Mouse (Mus musculus) embryonic facial prominence, embryonic 11.5 days (tissue): ENCODE data around the gene Oprl1. TPM values are rescaled to one million over a fixed set of nuclear protein-coding genes. Genes with fewer than 3 reads are reported as not detected.
A peak's percentile ranks its signal among the peaks of the same experiment; 100 is the strongest.

Experiments
- ATAC-seq: fragments of 200-750 bp; cut with Nextera tagmentation; replicated peaks from 2 replicates; pipeline ENCODE4 v1.8.0; 2017; ENCODE audit warnings: low read depth; ENCODE audit not compliant: insufficient number of reproducible peaks, low FRiP score, low TSS enrichment
- DNase-seq: peaks from one replicate; pipeline ENCODE4 v3.0.0-alpha.2; 2015; ENCODE audit warnings: low spot score
- H3K27ac ChIP-seq: fragments of 300-500 bp; sonication (generic); replicated peaks from 2 replicates; pipeline ENCODE4 v1.5.1; 2014; ENCODE audit warnings: mild to moderate bottlenecking, low read depth, low read length, control low read depth
- H3K27me3 ChIP-seq: fragments of 300-500 bp; sonication (generic); 2 replicates; pipeline ENCODE4 v1.6.1; 2014; ENCODE audit warnings: mild to moderate bottlenecking, low read length, moderate library complexity, mixed read lengths; ENCODE audit not compliant: control insufficient read depth, insufficient read depth
- H3K36me3 ChIP-seq: fragments of 300-500 bp; sonication (generic); replicated peaks from 2 replicates; pipeline ENCODE4 v1.6.1; 2014; ENCODE audit warnings: low read depth, mild to moderate bottlenecking, low read length, moderate library complexity, mixed read lengths; ENCODE audit not compliant: control insufficient read depth, insufficient read depth
- H3K4me1 ChIP-seq: fragments of 300-500 bp; sonication (generic); 2 replicates; pipeline ENCODE4 v1.6.1; 2014; ENCODE audit warnings: low read length, mixed read lengths; ENCODE audit not compliant: control insufficient read depth, insufficient read depth
- H3K4me2 ChIP-seq: fragments of 300-500 bp; sonication (generic); 2 replicates; pipeline ENCODE4 v1.6.1; 2014; ENCODE audit warnings: low read depth, mild to moderate bottlenecking, control low read depth, low read length, moderate library complexity
- H3K4me3 ChIP-seq: fragments of 300-500 bp; sonication (generic); 2 replicates; pipeline ENCODE4 v1.5.1; 2014; ENCODE audit warnings: low read depth, low read length, control low read depth
- H3K9ac ChIP-seq: fragments of 300-500 bp; sonication (generic); replicated peaks from 2 replicates; pipeline ENCODE4 v1.6.1; 2014; ENCODE audit warnings: mild to moderate bottlenecking, control low read depth, low read length
- H3K9me3 ChIP-seq: fragments of 300-500 bp; sonication (generic); replicated peaks from 2 replicates; pipeline ENCODE4 v1.6.1; 2016; ENCODE audit warnings: mild to moderate bottlenecking, low read length, inconsistent platforms, mixed read lengths; ENCODE audit not compliant: control insufficient read depth
- WGBS: fragments of 180-500 bp; shearing (Covaris S2); extraction: QIAGEN DNeasy Blood & Tissue Kit; methylation state at CpG from one replicate; pipeline ENCODE4 v1.1.7; 2014; 5-methylcytosine and 5-hydroxymethylcytosine counted together
- polyA plus RNA-seq: library from polyadenylated mRNA; unstranded; fragments of >200 nt; fragmentation: Nextera tagmentation; extraction: Ambion mirVana; gene quantifications from 2 replicates; pipeline ENCODE4 v1.2.1, GENCODE M21; 2014

Gene Oprl1
- polyA plus RNA-seq, 1 experiment from 2014 or later, result 4.6 TPM

DNA sequence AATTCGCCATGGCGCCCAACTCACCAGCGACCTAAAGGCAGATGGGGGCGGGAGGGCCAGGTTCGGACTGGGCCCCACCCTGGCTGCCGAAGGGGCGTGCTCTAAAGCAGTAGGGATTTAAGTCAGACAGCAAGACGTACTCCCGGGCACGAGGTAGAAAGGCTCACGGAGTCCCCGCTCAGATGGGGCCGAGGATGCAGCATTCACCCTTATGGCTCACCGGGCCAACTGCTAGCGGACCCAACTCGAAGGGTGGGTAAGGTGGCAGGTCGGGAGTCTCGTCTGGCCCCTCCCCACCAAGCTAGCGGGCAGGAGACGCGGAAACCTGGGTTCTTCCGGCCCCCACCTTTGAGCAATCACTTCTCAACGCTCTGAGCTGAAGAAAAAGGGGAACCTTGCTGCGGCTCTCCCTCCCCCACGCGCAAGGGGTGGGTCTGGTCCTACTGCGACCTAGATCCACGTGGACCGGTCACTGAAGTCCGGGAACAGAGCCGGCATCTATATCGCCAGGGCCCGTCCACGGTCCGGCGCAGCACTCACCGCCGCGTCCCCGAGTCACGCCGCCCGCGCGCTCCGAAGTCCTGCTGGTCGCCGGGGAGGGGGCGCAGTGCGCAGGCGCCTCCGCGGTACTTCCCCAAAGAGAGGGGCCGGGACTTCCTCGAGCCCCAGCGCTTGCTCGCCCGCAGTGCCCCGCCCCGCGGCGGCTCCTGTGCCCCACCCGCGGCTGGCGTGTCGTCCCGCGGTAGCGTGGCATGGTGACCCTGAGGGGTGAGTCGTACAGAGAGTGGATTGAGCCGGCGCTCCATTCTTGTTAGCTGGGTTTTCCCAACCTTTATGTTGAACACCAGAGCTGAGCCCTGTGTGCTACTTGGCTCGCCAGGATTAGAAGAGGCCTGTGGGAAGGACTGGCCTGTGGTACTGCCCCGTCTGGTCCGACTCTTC is 21.2 kb upstream of the Oprl1 start, which contains the start of gene Rgs19:
Rgs19 (minus strand) TSS at position 639 of the 942 bp plus-strand sequence.
- WGBS, result under 1% methylated on average over 75 of the region's 75 CpGs
- DNase-seq, result peak; percentile 81

DNA sequence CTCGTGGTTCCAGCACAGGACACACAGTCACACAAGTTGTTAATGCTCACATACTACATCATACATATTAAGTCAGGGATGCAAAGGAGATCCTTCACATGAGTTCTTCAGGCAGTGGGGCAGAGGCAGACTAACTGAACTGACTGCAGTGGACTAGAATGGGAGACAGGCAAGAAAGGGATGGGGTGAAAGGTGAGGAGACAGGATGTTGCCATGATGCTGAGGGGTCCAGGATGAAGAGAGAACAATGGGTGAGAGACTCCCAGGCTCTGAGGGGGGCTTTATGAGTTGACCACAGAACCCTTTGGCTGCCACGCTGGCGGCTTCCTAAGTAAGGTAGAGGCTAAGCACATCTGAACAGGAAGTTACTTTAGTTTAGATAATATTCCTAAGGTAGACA is 20.2 kb upstream of the Oprl1 start:
- no peak for DNase-seq
- no peak overlapping the region for H3K9ac ChIP-seq
- no peak overlapping the region for H3K4me2 ChIP-seq
- no peak overlapping the region for H3K27ac ChIP-seq
- H3K4me1 ChIP-seq, result no peaks in the 10 kb centered on the region; the same call in 1 of the 2 replicates
- no peaks in the 10 kb centered on the region for H3K36me3 ChIP-seq
- H3K4me3 ChIP-seq, result no peak overlapping the region
- no peaks in the 10 kb centered on the region for H3K9me3 ChIP-seq
- 85% methylated on average over 3 of the region's 3 CpGs for WGBS
- no peaks in the 10 kb centered on the region for H3K27me3 ChIP-seq
- ATAC-seq, result no peak

More for the DNA sequence above, 21.2 kb upstream of the Oprl1 start, which contains the start of gene Rgs19:
- Histone ChIP-seq H3K27me3 (no peaks in the 10 kb centered on the region), H3K4me2 (peak within 1 kb of the TSS; percentile 92), H3K4me1 (no peaks in the 10 kb centered on the region; the same call in 1 of the 2 replicates), H3K36me3 (no peaks in the 10 kb centered on the region), H3K9ac (peak within 1 kb of the TSS; percentile 89), H3K4me3 (peak within 1 kb of the TSS; percentile 70), H3K27ac (peak within 1 kb of the TSS; percentile 41; the same call in 1 of the 2 replicates), H3K9me3 (no peaks in the 10 kb centered on the region)
- ATAC-seq, result peak; percentile 80

DNA sequence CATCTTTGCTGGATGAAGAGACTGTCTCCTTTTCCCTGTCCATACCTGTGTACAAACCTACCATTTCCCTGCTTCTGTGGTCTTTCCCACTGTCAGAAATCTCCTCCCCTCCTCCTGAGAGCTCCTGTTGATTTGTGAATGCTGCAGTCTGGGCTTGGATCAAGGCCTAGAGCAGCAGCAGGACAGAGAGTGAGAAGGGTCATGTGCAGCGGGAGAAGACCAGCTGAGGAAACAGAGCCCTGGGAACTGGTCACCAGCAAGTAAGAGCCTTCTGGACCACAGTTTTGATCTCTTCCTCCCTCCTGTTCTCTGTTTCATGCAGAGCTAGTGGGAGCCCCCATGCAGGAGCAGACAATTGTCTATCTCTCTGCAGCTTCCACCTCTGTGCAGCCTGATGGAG is 19.0 kb upstream of the Oprl1 start:
- Histone ChIP-seq H3K4me3 (no peak overlapping the region), H3K4me2 (no peak overlapping the region), H3K27ac (no peak overlapping the region), H3K9ac (no peak overlapping the region), H3K36me3 (no peaks in the 10 kb centered on the region), H3K9me3 (no peaks in the 10 kb centered on the region), H3K4me1 (no peaks in the 10 kb centered on the region; the same call in 1 of the 2 replicates), H3K27me3 (no peaks in the 10 kb centered on the region)
- ATAC-seq (no peak), DNase-seq (no peak)
- WGBS, result 71% methylated on average over 1 of the region's 1 CpGs

DNA sequence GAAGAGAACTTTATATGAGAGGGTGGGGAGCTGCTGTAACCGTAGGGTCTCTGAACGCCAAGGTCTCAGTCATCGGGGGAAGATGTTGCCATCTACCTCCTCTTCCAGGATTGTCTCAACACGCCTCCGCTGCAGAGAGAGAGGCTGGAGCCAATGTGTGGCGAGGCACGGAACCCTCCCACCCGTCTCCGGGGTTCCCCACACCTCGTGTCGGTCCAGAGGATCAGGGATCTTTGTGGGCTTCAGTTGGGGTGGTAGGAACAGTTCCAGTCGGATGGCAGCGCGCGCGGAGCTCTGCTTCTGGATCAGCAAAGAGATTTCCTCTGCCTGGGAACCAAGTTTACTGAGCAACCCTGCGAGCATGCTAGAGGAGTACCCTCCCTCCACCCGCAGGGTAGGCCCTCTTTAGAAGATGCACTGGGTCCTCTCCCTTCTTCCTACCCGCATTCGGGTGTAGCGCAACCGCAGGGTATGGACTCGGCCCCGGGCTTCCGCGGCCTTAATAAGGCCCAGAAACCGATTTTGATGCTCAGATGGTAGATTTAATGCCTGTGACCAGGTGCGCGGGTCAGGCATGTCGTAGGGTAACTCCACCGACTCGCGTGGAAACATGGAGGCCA is 17.9 kb upstream of the Oprl1 start:
- DNase-seq, result no peak

DNA sequence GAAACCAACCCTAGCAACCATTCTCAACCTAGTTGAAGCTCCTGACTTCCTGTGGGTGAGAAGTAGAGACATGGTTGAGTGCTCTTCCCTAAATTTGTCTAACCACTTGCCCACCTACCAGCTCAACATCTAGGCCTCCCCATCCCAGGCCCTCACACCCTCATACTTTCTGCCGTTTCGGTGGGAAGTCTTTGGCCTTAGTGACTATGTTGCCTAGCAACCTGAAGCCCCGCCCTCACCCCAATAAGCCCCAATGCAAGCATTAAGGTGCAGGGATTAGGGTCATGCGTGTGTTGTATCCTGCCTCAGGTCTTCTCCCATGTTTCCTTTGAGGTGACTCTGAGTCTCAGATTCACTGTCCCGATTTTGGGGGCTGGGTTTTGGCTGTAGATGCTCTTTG is 16.6 kb upstream of the Oprl1 start, which contains the start of gene Lkaaear1:
Lkaaear1 (minus strand) TSS at position 202 of the 400 bp plus-strand sequence.
- no peak within 1 kb of the TSS for H3K4me3 ChIP-seq
- H3K4me2 ChIP-seq, result no peak within 1 kb of the TSS
- H3K9me3 ChIP-seq, result no peaks in the 10 kb centered on the region
- 49% methylated on average over 5 of the region's 5 CpGs for WGBS
- H3K36me3 ChIP-seq, result no peaks in the 10 kb centered on the region
- H3K27ac ChIP-seq, result no peak within 1 kb of the TSS
- DNase-seq (no peak), ATAC-seq (no peak)
- H3K27me3 ChIP-seq, result no peaks in the 10 kb centered on the region
- no peak within 1 kb of the TSS for H3K9ac ChIP-seq
- no peaks in the 10 kb centered on the region for H3K4me1 ChIP-seq

More for the DNA sequence above, 17.9 kb upstream of the Oprl1 start:
- Histone ChIP-seq H3K4me1 (no peaks in the 10 kb centered on the region), H3K36me3 (no peaks in the 10 kb centered on the region), H3K4me3 (no peak overlapping the region), H3K9me3 (no peaks in the 10 kb centered on the region), H3K9ac (no peak overlapping the region), H3K27ac (no peak overlapping the region), H3K4me2 (no peak overlapping the region), H3K27me3 (no peaks in the 10 kb centered on the region)
- 74% methylated on average over 33 of the region's 33 CpGs for WGBS
- no peak for ATAC-seq

DNA sequence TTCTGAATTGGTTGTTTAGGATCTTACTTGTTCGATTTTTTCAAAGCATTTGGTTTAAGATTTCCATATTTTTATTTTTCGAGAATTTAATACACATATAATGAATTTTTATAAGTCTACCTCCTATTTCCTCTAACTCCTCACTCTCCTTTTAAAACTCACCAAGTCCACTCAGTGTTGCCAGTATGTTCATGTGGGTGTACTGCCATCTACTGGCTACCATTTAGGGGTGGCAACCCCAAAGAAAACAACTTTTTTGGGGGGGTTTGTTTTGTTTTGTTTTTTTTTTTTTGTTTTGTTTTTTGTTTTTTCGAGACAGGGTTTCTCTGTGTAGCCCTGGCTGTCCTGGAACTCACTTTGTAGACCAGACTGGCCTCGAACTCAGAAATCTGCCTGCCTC is 8.1 kb upstream of the Oprl1 start:
- no peaks in the 10 kb centered on the region for H3K9me3 ChIP-seq
- DNase-seq, result no peak
- H3K4me3 ChIP-seq, result no peak overlapping the region
- no peak overlapping the region for H3K27ac ChIP-seq
- H3K4me2 ChIP-seq, result no peak overlapping the region
- no peaks in the 10 kb centered on the region for H3K36me3 ChIP-seq
- H3K4me1 ChIP-seq, result no peaks in the 10 kb centered on the region
- no peak for ATAC-seq
- no peaks in the 10 kb centered on the region for H3K27me3 ChIP-seq
- H3K9ac ChIP-seq, result no peak overlapping the region
- 45% methylated on average over 4 of the region's 4 CpGs for WGBS

DNA sequence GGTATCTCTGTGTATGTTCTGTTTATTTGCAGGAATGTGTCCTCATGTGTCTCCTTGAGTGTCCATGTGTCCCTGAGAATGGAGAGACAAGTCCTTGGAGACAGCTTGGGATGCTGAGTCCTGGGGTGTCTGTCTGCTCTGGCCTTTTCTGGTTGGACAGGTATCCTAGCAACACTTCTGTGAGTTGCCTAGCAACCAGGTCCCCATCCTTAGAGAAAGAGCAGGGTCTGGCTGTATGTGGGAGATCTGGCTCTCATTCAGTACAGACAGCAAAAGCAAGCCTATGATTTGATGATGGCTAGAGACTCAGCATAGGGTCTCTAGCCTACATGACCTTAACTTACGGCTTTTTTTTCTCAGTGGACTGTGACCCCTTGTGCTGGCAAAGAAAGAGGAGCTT is 1.1 kb upstream of the Oprl1 start:
- Histone ChIP-seq H3K9me3 (no peaks in the 10 kb centered on the region), H3K9ac (no peak overlapping the region), H3K27ac (no peak overlapping the region), H3K27me3 (no peaks in the 10 kb centered on the region), H3K4me1 (no peaks in the 10 kb centered on the region), H3K4me2 (no peak overlapping the region), H3K4me3 (no peak overlapping the region), H3K36me3 (no peaks in the 10 kb centered on the region)
- ATAC-seq (0 out of 2 replicates have a peak, but pooled peaks have one; percentile 48), DNase-seq (no peak)
- 81% methylated on average over 1 of the region's 1 CpGs for WGBS
